Mouse (Mus musculus) bone marrow, adult 2 months (tissue): ENCODE data around the gene Myof.

ENCODE experiments used
- CTCF ChIP-seq: fragments of 200-500 bp; IDR thresholded peaks from 2 replicates; pipeline ENCODE4 v1.5.1; 2011; ENCODE audit warnings: low read length, control low read depth; ENCODE audit not compliant: control insufficient read depth, insufficient read depth
- POLR2A ChIP-seq: fragments of 200-500 bp; IDR thresholded peaks from 2 replicates; pipeline ENCODE4 v1.6.1; 2011; ENCODE audit warnings: low read depth, mild to moderate bottlenecking, control low read depth, low read length, borderline replicate concordance; ENCODE audit not compliant: control insufficient read depth

DNA sequence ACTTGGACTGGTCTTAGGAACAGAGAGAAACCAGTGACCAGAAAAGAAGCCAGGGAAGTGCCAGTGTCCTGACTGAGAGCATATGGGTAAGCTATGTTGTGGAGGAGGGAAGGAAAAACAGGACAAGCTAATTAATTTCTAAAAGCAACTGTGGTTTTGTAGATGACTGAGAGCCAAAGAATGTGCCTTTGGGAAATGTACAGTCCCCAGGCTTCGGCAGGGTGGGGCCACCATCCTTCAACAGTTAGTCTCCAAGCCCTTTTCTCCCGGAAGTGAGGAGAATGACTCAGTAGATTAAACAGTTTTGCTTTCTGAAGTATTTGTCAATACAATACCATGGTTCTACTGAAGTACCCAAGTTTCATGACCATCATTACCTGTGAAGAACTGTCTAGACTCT is 5.1 kb downstream of the Myof start:
- TF ChIP-seq CTCF (no peak), POLR2A (no peak)
